Mouse (Mus musculus) G1E (cell line): ENCODE results near the gene Mgat1. TPM values are rescaled to one million over a fixed set of nuclear protein-coding genes. Genes with fewer than 3 reads are reported as not detected.

ENCODE experiments used
- ATAC-seq: 2 replicates; pipeline ENCODE4 v1.8.0; 2016; ENCODE audit warnings: mild to moderate bottlenecking; ENCODE audit not compliant: insufficient number of reproducible peaks, poor library complexity, low FRiP score, severe bottlenecking; ENCODE audit errors: extremely low read depth
- DNase-seq: peaks from one replicate; pipeline ENCODE4 v3.0.0; 2012; ENCODE audit warnings: low spot score
- H3K27me3 ChIP-seq: 2 replicates; pipeline ENCODE4 v1.6.1; 2012; ENCODE audit warnings: mild to moderate bottlenecking, low read length, inconsistent platforms; ENCODE audit not compliant: insufficient read depth
- H3K36me3 ChIP-seq: replicated peaks from 2 replicates; pipeline ENCODE3; 2012; ENCODE audit warnings: mild to moderate bottlenecking, inconsistent platforms
- H3K4me1 ChIP-seq: 2 replicates; pipeline ENCODE4 v1.6.1; 2012; ENCODE audit warnings: low read depth, low read length, inconsistent platforms, mixed read lengths; ENCODE audit not compliant: insufficient read depth
- H3K4me3 ChIP-seq: 2 replicates; pipeline ENCODE4 v1.5.1; 2012; ENCODE audit warnings: low read depth, mild to moderate bottlenecking, inconsistent platforms, low read length, moderate library complexity, mixed read lengths
- H3K9me3 ChIP-seq: replicated peaks from 2 replicates; pipeline ENCODE4 v1.6.1; 2012; ENCODE audit warnings: inconsistent platforms
- CTCF ChIP-seq: IDR thresholded peaks from 2 replicates; pipeline ENCODE4 v1.5.1; 2012; ENCODE audit warnings: low read depth, low read length, inconsistent platforms, mixed read lengths
- GATA1 ChIP-seq: IDR thresholded peaks from 2 replicates; pipeline ENCODE4 v1.6.1; 2012; ENCODE audit warnings: borderline replicate concordance, low read length, inconsistent platforms, mixed read lengths
- GATA2 ChIP-seq: IDR thresholded peaks from 2 replicates; pipeline ENCODE4 v1.6.1; 2012; ENCODE audit warnings: low read depth, low read length, inconsistent platforms, borderline replicate concordance
- POLR2AphosphoS5 ChIP-seq: IDR thresholded peaks from 2 replicates; pipeline ENCODE4 v1.6.1; 2012; ENCODE audit warnings: low read depth, low read length, inconsistent platforms; ENCODE audit not compliant: insufficient replicate concordance
- TAL1 ChIP-seq: conservative IDR thresholded peaks from 2 replicates; pipeline ENCODE4 v1.6.1; 2012; ENCODE audit warnings: low read depth, low read length, inconsistent platforms, mixed read lengths
- polyA plus RNA-seq: library from polyadenylated mRNA; stranded (reverse); fragments of >175 nt; gene quantifications from 2 replicates; pipeline ENCODE4 v1.2.3, GENCODE M21; 2012
- total RNA-seq, 2 experiments: library from RNA; stranded (forward) in 1 of 2; stranded (reverse) in 1 of 2; fragments of 200-1000 nt in 1 of 2; fragments of >200 nt in 1 of 2; fragmentation: Nextera tagmentation in 1 of 2; gene quantifications; 2 replicates each; pipeline ENCODE4 v1.2.3; 2014 to 2017

Mgat1 gene
- total and polyA plus RNA-seq, 3 experiments = 20.0 to 36.9 (median 26.1) TPM

DNA sequence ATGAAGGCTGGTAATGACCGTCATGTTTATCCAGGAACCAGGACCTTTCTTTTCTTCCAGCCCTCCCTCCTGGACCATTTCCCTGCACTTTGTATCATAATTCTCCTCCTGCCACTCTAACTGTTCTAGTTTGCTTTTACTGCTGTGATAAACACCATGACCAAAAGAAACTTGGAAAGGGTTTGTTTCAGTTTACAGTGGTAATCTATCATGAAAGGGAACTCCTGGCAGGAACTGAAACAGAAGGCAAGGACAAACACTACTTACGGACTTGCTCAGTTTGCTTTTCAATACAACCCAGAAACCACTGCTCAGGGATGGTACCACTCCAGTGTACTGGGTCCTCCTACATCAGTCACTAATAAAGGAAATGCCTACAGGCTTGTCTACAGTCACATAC is 6.5 kb upstream of the Mgat1 start:
- H3K4me3 ChIP-seq = no peak overlapping the region
- H3K36me3 ChIP-seq = no peaks in the 10 kb centered on the region
- no peak for TF ChIP-seq POLR2AphosphoS5
- TF ChIP-seq GATA1 = no peak
- TF ChIP-seq TAL1 = no peak
- no peak for TF ChIP-seq CTCF
- TF ChIP-seq GATA2 = no peak
- H3K9me3 ChIP-seq = no peaks in the 10 kb centered on the region
- peaks cover 24% of the 10 kb centered on the region for H3K4me1 ChIP-seq
- peaks cover 11% of the 10 kb centered on the region for H3K27me3 ChIP-seq
- ATAC-seq = no peak
- no peak for DNase-seq

DNA sequence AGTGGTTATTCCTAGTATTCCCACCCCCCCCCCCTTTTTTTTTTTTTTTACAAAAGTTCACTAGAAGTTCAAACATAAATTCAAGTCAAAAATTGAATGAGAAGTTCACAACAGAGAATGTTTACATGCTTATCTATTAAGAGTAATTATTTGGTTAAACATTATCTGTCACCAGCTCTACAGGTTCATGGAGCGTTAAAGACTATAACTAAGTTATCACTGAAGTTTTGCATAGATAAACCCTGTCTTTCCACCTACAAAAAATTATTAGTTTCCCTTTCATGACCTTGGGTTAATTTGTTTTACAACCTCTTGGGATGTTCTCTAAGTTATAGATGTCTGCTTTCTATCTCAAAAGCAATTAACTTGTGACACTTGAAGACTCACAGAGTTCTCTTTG is 3.7 kb upstream of the Mgat1 start:
- TF ChIP-seq CTCF = no peak
- TF ChIP-seq GATA1 = no peak
- no peak for TF ChIP-seq POLR2AphosphoS5
- TF ChIP-seq TAL1 = no peak
- DNase-seq (no peak), ATAC-seq (no peak)
- H3K9me3 ChIP-seq = no peaks in the 10 kb centered on the region
- no peaks in the 10 kb centered on the region for H3K36me3 ChIP-seq
- no peak overlapping the region for H3K4me3 ChIP-seq
- H3K27me3 ChIP-seq = 0 out of 2 replicates have a peak, but pooled peaks cover 4% of the 10 kb centered on the region
- H3K4me1 ChIP-seq = peaks cover 43% of the 10 kb centered on the region

GRCm38 (mm10) chr11:49240874-49241273 is 3.1 kb upstream of the Mgat1 start:
- peaks cover 48% of the 10 kb centered on the region for H3K4me1 ChIP-seq
- no peak for TF ChIP-seq CTCF
- TF ChIP-seq POLR2AphosphoS5 = no peak
- TF ChIP-seq GATA1 = no peak
- TF ChIP-seq GATA2 = no peak
- no peak for TF ChIP-seq TAL1
- H3K27me3 ChIP-seq = no peaks in the 10 kb centered on the region
- no peaks in the 10 kb centered on the region for H3K9me3 ChIP-seq
- H3K4me3 ChIP-seq = no peak overlapping the region
- no peaks in the 10 kb centered on the region for H3K36me3 ChIP-seq
- ATAC-seq = no peak
- no peak for DNase-seq

- H3K4me1 ChIP-seq = peaks cover 54% of the 10 kb centered on the region
- DNase-seq = no peak
These were observed 2.5 kb upstream of the Mgat1 start for GRCm38 (mm10) chr11:49241471-49241870.

DNA sequence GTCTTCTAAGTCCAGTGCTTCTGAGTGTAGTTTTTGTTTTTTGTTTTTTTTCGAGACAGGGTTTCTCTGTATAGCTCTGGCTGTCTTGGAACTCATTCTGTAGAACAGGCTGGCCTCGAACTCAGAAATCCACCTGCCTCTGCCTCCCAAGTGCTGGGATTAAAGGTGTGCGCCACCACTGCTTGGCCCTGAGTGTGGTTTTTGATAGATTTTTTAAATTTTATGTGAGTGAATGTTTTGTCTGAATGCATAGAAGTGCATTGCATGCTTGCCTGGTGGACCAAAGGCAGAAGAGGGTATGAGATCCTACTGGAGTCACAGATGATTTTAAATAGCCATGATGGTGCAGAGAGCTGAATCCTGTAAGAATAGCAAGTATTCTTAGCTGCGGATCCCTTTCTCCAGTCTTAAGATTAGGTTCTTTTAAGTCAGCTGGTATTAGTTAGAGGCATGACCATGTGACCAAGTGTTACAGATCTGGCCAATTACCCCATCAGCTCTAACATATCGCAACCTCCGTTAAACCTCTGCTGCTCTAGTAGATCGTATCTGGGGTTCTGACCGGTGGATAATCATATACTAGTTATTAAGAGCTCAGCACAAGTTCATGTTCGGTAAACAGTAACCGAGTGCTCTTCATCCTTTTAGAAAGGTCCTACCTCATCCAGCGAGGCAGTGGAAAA is 906 bp upstream of the Mgat1 start:
- ATAC-seq = no peak
- H3K9me3 ChIP-seq = no peaks in the 10 kb centered on the region
- no peak for DNase-seq
- H3K4me1 ChIP-seq = peaks cover 69% of the 10 kb centered on the region
- no peak for TF ChIP-seq GATA1
- no peak for TF ChIP-seq GATA2
- no peak for TF ChIP-seq TAL1
- TF ChIP-seq CTCF = no peak
- TF ChIP-seq POLR2AphosphoS5 = no peak
- peaks cover 5% of the 10 kb centered on the region for H3K36me3 ChIP-seq
- peak overlapping the region; percentile 72 for H3K4me3 ChIP-seq
- no peaks in the 10 kb centered on the region for H3K27me3 ChIP-seq

More at GRCm38 (mm10) chr11:49241471-49241870, 2.5 kb upstream of the Mgat1 start:
- TF ChIP-seq TAL1 (no peak), GATA2 (no peak), CTCF (no peak), GATA1 (no peak), POLR2AphosphoS5 (no peak)
- no peaks in the 10 kb centered on the region for H3K9me3 ChIP-seq
- no peaks in the 10 kb centered on the region for H3K36me3 ChIP-seq
- no peaks in the 10 kb centered on the region for H3K27me3 ChIP-seq
- no peak overlapping the region for H3K4me3 ChIP-seq
- ATAC-seq = no peak

- H3K4me3 ChIP-seq = peak overlapping the region; percentile 72
- DNase-seq (no peak), ATAC-seq (no peak)
- no peaks in the 10 kb centered on the region for H3K9me3 ChIP-seq
- H3K4me1 ChIP-seq = peaks cover 81% of the 10 kb centered on the region
- no peaks in the 10 kb centered on the region for H3K27me3 ChIP-seq
- H3K36me3 ChIP-seq = peaks cover 10% of the 10 kb centered on the region
- TF ChIP-seq CTCF = no peak
- no peak for TF ChIP-seq GATA2
- TF ChIP-seq TAL1 = no peak
- no peak for TF ChIP-seq GATA1
- TF ChIP-seq POLR2AphosphoS5 = no peak
These were observed 572 bp downstream of the Mgat1 start for GRCm38 (mm10) chr11:49244595-49244930.
